In the genomic region with DNA sequence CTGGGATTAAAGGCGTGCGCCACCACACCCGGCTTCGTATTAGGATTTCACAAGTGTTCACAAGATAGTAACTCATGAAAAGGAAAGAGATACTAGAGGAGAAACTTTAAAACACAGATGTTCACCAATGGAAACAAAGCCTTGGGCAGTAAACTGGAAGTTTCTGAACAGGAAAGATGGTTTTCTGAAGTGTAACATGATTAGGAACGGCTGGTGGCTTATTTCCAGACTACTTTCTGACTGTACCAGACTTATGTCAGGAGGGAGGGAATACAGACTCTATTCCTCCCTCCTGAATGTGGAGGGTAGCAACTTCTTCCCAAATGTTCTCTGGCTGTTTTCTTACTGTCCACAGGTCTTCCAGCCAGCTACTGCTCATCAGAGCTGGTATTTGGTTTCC, we compare ENCODE assay signal across 19 mouse cellular contexts.
"Had no signal": no experiment of that assay in that cellular context is flagged by ENCODE, and none has a peak within 500 bp of the region (broad histone marks: within the 10 kb centered on the region; RNA-seq: fewer than 3 reads in every experiment).

No protein-coding gene starts in this region.

- ATAC-seq: liver, embryonic 12.5 days; midbrain, embryonic 16.5 days had no signal

- H3K36me3 ChIP-seq: limb, embryonic 15.5 days; liver, embryonic 12.5 days; lung, embryonic 15.5 days; midbrain, embryonic 10.5 days; midbrain, embryonic 12.5 days; neural tube, embryonic 13.5 days; neural tube, embryonic 15.5 days had no signal

- H3K4me1 ChIP-seq: limb, embryonic 15.5 days; liver, embryonic 12.5 days had no signal

- DNase-seq: midbrain, embryonic 14.5 days; retina, postnatal 1 day; right cerebral cortex, adult 18-20 months; right cerebral cortex, postnatal 25 days; right cerebral cortex, postnatal 4 days; spleen, adult 18-20 months; thymus, adult 18-20 months; thymus, postnatal 14 days; thymus, postnatal 36 days had no signal

- H3K27me3 ChIP-seq: limb, embryonic 15.5 days; liver, embryonic 12.5 days; lung, embryonic 15.5 days; midbrain, embryonic 12.5 days; neural tube, embryonic 13.5 days; neural tube, embryonic 15.5 days had no signal

- H3K9ac ChIP-seq: limb, embryonic 15.5 days; liver, embryonic 12.5 days; liver, embryonic 14.5 days; lung, embryonic 15.5 days; midbrain, embryonic 12.5 days; neural tube, embryonic 13.5 days; neural tube, embryonic 15.5 days had no signal

- H3K4me2 ChIP-seq: limb, embryonic 15.5 days; liver, embryonic 12.5 days; lung, embryonic 15.5 days; midbrain, embryonic 12.5 days; neural tube, embryonic 13.5 days; neural tube, embryonic 15.5 days had no signal

- H3K27ac ChIP-seq: limb, embryonic 15.5 days; liver, embryonic 12.5 days; liver, embryonic 14.5 days; lung, embryonic 15.5 days; midbrain, embryonic 10.5 days; midbrain, embryonic 12.5 days; neural tube, embryonic 13.5 days; neural tube, embryonic 15.5 days had no signal

- H3K4me3 ChIP-seq: limb, embryonic 15.5 days; liver, embryonic 12.5 days; lung, embryonic 15.5 days; midbrain, embryonic 10.5 days; midbrain, embryonic 12.5 days; myocyte; neural tube, embryonic 13.5 days; neural tube, embryonic 15.5 days had no signal

- H3K9me3 ChIP-seq: limb, embryonic 15.5 days; liver, embryonic 12.5 days; lung, embryonic 15.5 days; midbrain, embryonic 10.5 days; midbrain, embryonic 12.5 days; neural tube, embryonic 13.5 days; neural tube, embryonic 15.5 days had no signal
